Mouse (Mus musculus) c-Kit-positive CD71-positive TER-119-negative erythroid progenitor cells, embryonic 14.5 days (primary cell): ENCODE results near the gene C130050O18Rik.
A peak's percentile ranks its signal among the peaks of the same experiment; 100 is the strongest.

Experiments used
- DNase-seq: peaks from one replicate; pipeline ENCODE4 v3.0.0-alpha.2; 2013; ENCODE audit warnings: low read depth

Gene C130050O18Rik

DNA sequence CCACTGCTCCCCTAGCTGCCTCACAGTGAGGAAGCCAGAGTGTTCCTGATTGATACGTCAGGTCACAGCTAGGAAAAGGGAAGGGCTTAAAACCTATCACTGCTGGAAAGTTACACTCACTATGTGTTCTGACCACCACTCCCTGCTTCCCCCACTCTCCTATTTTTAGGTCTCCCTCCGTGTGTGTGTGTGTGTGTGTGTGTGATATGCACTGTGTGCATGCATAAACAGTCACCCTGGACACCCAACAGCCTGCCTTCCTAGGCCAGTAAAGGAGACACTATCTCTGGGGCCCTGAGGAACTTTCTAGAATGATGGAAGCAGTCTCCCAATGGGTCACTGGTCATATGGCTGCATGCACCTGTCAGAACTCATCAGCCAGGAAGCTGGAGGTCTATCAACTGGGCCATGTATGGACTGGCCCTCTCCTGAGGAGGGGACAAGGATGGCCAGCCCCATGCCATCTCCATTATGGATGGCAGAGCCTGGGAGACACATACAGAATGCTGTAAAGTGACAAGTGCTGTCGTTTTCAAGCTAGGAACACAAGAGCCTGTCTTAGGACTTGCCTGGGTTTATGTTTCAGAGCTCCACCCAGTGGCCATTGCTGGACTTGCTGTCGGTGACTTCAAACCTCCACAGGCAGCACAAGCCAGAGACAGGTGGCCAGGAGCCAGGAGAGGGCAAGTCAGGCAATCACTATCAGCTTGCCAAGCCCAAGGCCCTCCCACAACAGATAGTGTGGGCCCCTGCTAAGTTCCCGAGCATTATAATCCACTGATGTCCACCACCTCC is 6.9 kb upstream of the C130050O18Rik start:
- peak; percentile 97 for DNase-seq

DNA sequence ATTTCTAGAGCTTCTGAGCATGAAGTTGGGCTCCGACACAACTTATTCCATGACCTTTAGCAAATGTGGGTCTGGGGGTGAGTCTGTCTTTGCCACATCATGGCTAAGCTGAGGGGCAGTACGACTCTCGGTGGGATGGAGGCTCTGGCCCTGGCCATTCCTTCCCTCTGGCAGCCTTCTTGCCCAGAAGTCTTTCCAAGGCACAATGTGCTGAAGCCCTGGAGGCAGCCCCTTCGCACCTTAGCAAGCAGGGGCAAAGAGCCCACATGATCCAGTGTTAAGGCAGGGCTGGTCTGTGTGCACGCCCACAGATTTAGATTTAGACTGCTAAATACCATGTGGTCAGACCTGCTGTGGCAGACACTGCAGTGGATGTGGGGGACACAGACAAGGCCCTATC is 6.3 kb upstream of the C130050O18Rik start:
- no peak for DNase-seq

- DNase-seq = no peak
Observed at GRCm38 (mm10) chr5:139399991-139400390, 5.1 kb upstream of the C130050O18Rik start.

DNA sequence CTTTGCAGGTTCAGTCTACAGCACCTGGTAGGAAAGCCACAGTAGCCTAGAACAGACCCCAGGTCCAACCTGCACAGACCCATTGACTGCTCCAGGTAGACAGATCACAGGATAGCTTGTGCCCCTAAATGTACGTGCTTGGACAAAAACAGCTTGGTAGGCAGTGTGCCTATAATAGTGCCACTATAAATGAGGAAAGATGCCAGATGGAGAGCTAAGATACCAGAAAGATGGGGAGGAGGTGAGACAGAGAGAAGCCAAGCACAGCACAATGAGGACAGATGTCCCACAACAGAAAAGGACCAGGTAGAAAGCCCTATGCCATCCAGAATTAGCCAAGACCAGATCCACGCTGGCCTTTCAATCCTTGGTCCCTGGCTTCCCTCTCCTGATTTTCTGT is 3.0 kb upstream of the C130050O18Rik start:
- no peak for DNase-seq

GRCm38 (mm10) chr5:139403692-139404260 is 1.3 kb upstream of the C130050O18Rik start:
- DNase-seq = no peak

DNA sequence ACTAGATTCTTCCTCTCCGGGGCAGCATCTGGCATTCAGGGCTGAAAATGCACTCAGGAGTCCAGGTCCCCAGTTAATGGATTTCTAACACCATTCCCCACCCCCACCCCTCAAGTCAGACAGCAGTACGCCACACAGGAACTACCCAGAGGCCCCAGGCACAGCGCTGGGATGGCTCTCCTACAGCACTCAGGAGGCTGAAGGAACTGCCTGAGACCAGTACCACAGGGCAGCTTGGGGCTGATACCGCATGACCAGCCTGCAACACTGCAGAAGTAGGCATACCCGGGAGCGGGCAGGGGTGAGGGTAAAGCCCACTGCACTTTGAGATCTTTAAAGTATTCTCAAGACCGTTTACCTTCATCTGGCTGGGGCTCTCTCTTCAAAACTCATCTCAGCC is 398 bp downstream of the C130050O18Rik start:
- DNase-seq = no peak

DNA sequence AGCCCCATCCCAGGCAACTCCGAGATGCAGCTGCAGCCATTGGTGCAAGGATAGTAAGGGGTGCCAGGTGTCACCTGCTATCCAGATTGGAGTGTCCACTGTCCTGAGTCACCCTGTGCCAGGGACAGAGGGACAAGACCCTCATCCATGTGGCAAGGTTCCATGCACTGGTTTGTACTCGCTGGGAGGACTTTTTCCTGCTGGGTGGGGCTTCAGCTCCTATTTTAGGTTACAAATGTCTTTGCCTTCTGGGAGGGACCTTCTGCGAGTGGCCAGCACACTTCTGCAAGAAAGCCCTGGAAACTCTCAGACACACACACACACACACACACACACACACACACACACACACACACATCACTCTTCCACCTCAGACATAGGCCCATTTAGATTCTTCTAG is 873 bp downstream of the C130050O18Rik start:
- no peak for DNase-seq

DNA sequence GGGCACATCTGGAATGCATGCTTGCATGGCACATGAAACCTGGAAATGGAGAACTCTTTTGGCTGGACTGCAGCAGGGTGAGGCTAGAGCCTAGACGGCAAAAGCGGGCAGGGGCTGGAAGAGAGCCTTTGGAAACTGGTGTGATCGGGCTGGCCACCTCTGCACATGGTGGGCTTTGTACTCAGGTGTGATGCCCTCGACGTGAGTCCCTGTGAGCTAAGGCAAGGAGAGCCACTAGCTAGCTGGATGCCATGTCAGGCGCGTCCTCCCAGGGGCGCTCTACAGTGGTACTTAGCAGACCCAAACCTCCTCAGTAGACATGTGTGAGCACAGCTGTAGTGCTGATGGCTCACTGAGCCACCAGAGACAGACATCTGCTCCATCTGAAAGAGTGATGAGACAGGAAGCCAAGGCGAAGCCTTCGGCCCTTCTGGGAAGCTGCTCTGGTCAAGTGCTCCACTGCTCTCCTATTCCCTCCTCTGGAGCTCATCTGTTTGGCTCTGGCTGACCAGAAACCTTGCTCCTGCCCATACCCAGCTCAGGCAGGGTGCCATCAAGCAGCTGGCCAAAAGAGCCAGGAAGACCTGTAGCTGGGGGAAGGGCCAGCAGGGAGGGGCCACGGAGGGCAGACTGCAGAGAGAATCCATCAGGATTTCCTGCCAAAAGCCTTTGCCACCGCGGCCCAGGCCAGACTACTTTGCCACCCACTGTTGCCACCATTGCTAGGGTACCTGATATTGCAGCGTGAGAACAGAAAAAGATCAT is 2.2 kb downstream of the C130050O18Rik start:
- no peak for DNase-seq

- DNase-seq = no peak
Observed at GRCm38 (mm10) chr5:139408511-139408910, 3.4 kb downstream of the C130050O18Rik start.

- DNase-seq = no peak
Observed at GRCm38 (mm10) chr5:139409412-139409811, 4.3 kb downstream of the C130050O18Rik start.

DNA sequence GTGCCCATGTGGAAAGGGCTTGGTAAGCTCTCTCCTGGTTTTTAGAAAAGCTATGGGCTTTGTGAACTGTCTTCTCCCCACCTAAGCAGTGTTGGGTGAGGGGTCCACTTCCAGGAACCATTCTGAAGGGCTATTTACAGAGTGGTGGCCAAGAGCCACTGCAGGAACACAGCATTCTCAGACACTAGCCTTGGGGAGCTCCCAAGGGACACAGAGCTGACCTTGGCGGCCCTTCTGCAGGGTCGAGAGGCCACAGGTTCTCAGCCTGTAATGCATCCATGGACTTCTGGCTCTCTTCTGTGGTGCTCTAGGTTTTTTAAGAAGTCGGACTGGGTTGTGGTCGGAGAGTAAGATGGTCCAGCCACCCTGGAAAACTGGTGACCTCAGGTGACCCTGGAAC is 5.0 kb downstream of the C130050O18Rik start:
- DNase-seq = no peak

DNA sequence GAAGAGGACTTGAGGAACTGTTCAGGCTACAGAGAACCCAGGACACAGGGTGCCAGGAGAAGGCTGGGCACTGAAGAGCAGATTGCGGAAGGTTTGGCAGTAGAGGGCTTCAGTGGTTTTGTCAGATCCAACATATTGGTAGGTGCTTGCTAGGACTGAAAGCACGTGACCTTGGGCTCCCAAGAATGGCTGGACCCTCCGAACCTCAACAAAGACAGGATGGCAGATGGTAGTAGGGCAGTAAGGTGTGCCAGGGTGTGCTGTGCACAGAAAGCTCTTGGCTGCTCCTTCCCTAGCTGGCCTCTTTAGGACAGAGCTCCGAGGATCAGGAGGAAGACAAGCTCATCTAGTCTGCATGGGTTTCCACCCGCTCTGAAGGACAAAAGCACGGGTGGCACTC is 6.0 kb downstream of the C130050O18Rik start:
- no peak for DNase-seq

DNA sequence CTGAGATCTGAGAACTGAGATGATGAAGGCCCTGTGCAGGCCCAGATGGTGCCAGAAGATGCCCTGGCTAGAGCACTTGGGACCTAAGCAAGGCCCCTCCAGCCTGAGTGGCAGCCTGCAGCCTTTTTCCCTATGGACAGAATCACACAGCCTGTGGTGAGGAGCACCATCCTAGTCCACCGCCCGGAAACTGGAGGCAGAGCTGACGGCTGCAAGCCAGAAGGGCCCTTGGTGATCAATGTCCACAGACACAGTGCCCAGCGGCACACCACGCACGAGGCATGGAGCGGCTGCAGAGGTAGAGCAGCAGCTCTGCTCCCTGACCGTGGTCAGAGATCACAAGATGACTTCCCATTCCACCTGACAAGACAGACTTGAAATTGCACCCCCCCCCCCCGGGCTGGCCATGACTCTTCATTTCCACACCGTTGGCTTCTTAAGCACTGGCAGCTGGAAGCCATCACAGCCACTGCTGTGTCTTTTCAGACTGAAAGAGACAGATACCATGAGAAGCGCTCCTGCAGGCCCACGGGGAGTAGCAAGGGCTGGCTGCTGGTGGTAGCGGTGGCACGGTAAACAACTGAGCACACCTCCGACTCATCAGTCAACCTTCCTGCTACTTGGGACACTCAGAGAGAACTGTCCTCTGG is 6.7 kb downstream of the C130050O18Rik start:
- no peak for DNase-seq

GRCm38 (mm10) chr5:139413545-139413944 is 8.5 kb downstream of the C130050O18Rik start:
- DNase-seq = no peak

DNA sequence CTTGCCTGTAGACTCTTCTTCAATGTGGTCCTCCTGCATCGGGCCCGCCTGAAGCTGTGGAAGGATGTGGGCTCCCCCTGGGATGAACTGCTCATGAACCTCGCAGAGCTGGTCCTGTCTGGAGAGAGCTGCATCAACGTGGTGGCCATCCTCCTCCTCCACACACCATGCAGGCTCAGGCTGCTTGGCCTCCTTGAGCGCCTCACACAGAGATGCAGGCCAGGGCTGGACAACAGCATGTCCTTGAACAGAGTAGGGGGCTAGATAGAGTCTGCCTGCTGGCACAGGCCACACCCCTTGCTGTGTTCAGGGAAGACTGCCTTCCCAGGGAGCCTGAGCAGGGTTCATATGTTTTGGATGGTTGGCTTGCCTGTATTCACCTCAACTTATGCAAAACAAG is 9.9 kb downstream of the C130050O18Rik start:
- no peak for DNase-seq

DNA sequence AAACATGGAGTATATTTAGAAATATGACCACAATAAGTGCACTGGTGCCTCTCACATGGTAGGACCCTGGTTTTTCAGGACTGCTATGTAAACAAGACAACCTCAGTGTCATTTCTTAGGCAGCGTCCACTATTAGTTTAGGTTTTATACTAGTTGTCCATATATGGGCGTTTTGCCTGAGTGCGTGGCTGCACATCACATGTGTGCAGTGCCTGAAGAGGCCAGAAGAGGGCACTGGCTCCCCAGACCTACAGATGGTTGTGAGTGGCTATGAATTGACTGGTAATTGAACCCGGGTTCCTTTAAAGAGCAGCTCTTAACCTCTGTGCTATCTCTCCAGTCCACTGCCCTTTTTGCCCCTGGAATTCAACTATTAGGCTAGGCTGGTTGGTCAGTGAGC is 11.9 kb downstream of the C130050O18Rik start:
- DNase-seq = no peak

- DNase-seq = no peak
Observed at GRCm38 (mm10) chr5:139417480-139417879, 12.4 kb downstream of the C130050O18Rik start.

DNA sequence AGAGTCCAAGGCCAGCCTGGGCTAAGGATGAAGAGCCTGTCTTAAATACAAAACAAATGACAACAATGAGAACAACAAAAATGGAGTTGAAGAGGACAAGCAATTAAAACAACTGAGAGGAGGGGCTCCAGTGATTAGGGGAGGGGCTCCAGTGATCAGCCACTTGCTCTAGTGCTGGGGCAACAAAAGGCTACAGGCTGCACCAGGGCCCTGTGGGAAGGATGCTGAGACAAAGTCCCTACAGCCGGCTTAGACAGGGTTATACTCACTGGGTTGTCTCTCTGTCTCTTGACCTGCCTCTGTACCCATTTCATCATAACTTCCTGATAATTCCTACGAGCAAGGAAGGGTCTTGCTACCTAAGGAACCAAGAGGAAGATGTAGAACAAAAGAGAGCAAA is 13.0 kb downstream of the C130050O18Rik start:
- no peak for DNase-seq

- DNase-seq = no peak
Observed at GRCm38 (mm10) chr5:139418633-139419032, 13.6 kb downstream of the C130050O18Rik start.

- no peak for DNase-seq
Observed at GRCm38 (mm10) chr5:139423026-139423865, 18.2 kb downstream of the C130050O18Rik start, which contains the start of gene Gper1. Gene Gper1 (plus strand): TSS chr5:139423151.

GRCm38 (mm10) chr5:139425198-139425597 is 20.1 kb downstream of the C130050O18Rik start:
- no peak for DNase-seq

GRCm38 (mm10) chr5:139427001-139427400 is 21.9 kb downstream of the C130050O18Rik start:
- DNase-seq = no peak
